Mouse (Mus musculus) limb, embryonic 13.5 days (tissue): ENCODE data around the gene Metap2. TPM values are rescaled to one million over a fixed set of nuclear protein-coding genes. Genes with fewer than 3 reads are reported as not detected.

Experiments
- ATAC-seq: fragments of 200-750 bp; cut with Nextera tagmentation; 2 replicates; pipeline ENCODE4 v1.8.0; 2017; ENCODE audit warnings: low read depth, moderate number of reproducible peaks, moderate TSS enrichment; ENCODE audit not compliant: low FRiP score
- H3K27ac ChIP-seq: fragments of 300-500 bp; sonication (generic); 2 replicates; pipeline ENCODE4 v1.5.1; 2015; ENCODE audit warnings: inconsistent platforms, mild to moderate bottlenecking, moderate library complexity
- H3K27me3 ChIP-seq: fragments of 300-500 bp; sonication (generic); 2 replicates; pipeline ENCODE4 v1.6.1; 2015; ENCODE audit warnings: mild to moderate bottlenecking, inconsistent platforms
- H3K36me3 ChIP-seq: fragments of 300-500 bp; sonication (generic); 2 replicates; pipeline ENCODE4 v1.6.1; 2015; ENCODE audit warnings: inconsistent platforms, mild to moderate bottlenecking, moderate library complexity
- H3K4me1 ChIP-seq: fragments of 300-500 bp; sonication (generic); 2 replicates; pipeline ENCODE4 v1.6.1; 2015; ENCODE audit warnings: inconsistent platforms
- H3K4me2 ChIP-seq: fragments of 300-500 bp; sonication (generic); replicated peaks from 2 replicates; pipeline ENCODE4 v1.6.1; 2015; ENCODE audit warnings: inconsistent platforms, mild to moderate bottlenecking, moderate library complexity
- H3K4me3 ChIP-seq: fragments of 300-500 bp; sonication (generic); 2 replicates; pipeline ENCODE4 v1.5.1; 2015; ENCODE audit warnings: moderate library complexity, mild to moderate bottlenecking, inconsistent platforms
- H3K9ac ChIP-seq: fragments of 300-500 bp; sonication (generic); 2 replicates; pipeline ENCODE4 v1.6.1; 2015; ENCODE audit warnings: mild to moderate bottlenecking, inconsistent platforms
- H3K9me3 ChIP-seq: fragments of 300-500 bp; sonication (generic); 2 replicates; pipeline ENCODE4 v1.6.1; 2016; ENCODE audit warnings: inconsistent platforms
- WGBS: fragments of 180-500 bp; shearing (Covaris S2); methylation state at CpG from one replicate; pipeline ENCODE4 v1.1.7; 2015; 5-methylcytosine and 5-hydroxymethylcytosine counted together
- polyA plus RNA-seq: library from polyadenylated mRNA; unstranded; fragments of >200 nt; fragmentation: Nextera tagmentation; extraction: Ambion mirVana; gene quantifications from 2 replicates; pipeline ENCODE4 v1.2.1, GENCODE M21; 2015

Gene Metap2
- polyA plus RNA-seq, 1 experiment from 2014 or later: 188 TPM

- H3K4me2 ChIP-seq: no peak overlapping the region
- WGBS: 76% methylated on average over 5 of the region's 5 CpGs
- no peak for ATAC-seq
- H3K27me3 ChIP-seq: no peaks in the 10 kb centered on the region
- no peak overlapping the region for H3K9ac ChIP-seq
- no peaks in the 10 kb centered on the region for H3K9me3 ChIP-seq
- H3K4me1 ChIP-seq: no peaks in the 10 kb centered on the region
- no peak overlapping the region for H3K27ac ChIP-seq
- no peaks in the 10 kb centered on the region for H3K36me3 ChIP-seq
- no peak overlapping the region for H3K4me3 ChIP-seq
Measured at GRCm38 (mm10) chr10:93924666-93925065, 27.8 kb upstream of the Metap2 start.

- Histone ChIP-seq H3K27ac (no peak overlapping the region), H3K4me2 (no peak overlapping the region), H3K9ac (no peak overlapping the region), H3K4me3 (no peak overlapping the region), H3K27me3 (no peaks in the 10 kb centered on the region), H3K9me3 (no peaks in the 10 kb centered on the region), H3K36me3 (no peaks in the 10 kb centered on the region), H3K4me1 (peaks cover 10% of the 10 kb centered on the region; the same call in 1 of the 2 replicates)
- WGBS: 94% methylated on average over 4 of the region's 4 CpGs
- no peak for ATAC-seq
Measured at GRCm38 (mm10) chr10:93921160-93921559, 24.3 kb upstream of the Metap2 start.

- Histone ChIP-seq H3K9ac (no peak overlapping the region), H3K4me1 (peaks cover 21% of the 10 kb centered on the region), H3K27ac (no peak overlapping the region), H3K27me3 (0 out of 2 replicates have a peak, but pooled peaks cover 7% of the 10 kb centered on the region), H3K9me3 (no peaks in the 10 kb centered on the region), H3K4me3 (no peak overlapping the region), H3K36me3 (no peaks in the 10 kb centered on the region), H3K4me2 (no peak overlapping the region)
- ATAC-seq: no peak
- 71% methylated on average over 13 of the region's 13 CpGs for WGBS
Measured at GRCm38 (mm10) chr10:93919227-93919626, 22.3 kb upstream of the Metap2 start.

- Histone ChIP-seq H3K9me3 (no peaks in the 10 kb centered on the region), H3K4me3 (no peak overlapping the region), H3K4me1 (peaks cover 21% of the 10 kb centered on the region), H3K36me3 (no peaks in the 10 kb centered on the region), H3K9ac (no peak overlapping the region), H3K4me2 (no peak overlapping the region), H3K27ac (no peak overlapping the region), H3K27me3 (0 out of 2 replicates have a peak, but pooled peaks cover 7% of the 10 kb centered on the region)
- WGBS: 41% methylated on average over 6 of the region's 6 CpGs
- no peak for ATAC-seq
Measured at GRCm38 (mm10) chr10:93918701-93919100, 21.8 kb upstream of the Metap2 start.

- Histone ChIP-seq H3K4me1 (peaks cover 21% of the 10 kb centered on the region), H3K27me3 (0 out of 2 replicates have a peak, but pooled peaks cover 7% of the 10 kb centered on the region), H3K9me3 (no peaks in the 10 kb centered on the region), H3K27ac (no peak overlapping the region), H3K9ac (no peak overlapping the region), H3K4me3 (no peak overlapping the region), H3K4me2 (no peak overlapping the region), H3K36me3 (no peaks in the 10 kb centered on the region)
- 76% methylated on average over 2 of the region's 2 CpGs for WGBS
- ATAC-seq: no peak
Measured at GRCm38 (mm10) chr10:93918087-93918486, 21.2 kb upstream of the Metap2 start.

DNA sequence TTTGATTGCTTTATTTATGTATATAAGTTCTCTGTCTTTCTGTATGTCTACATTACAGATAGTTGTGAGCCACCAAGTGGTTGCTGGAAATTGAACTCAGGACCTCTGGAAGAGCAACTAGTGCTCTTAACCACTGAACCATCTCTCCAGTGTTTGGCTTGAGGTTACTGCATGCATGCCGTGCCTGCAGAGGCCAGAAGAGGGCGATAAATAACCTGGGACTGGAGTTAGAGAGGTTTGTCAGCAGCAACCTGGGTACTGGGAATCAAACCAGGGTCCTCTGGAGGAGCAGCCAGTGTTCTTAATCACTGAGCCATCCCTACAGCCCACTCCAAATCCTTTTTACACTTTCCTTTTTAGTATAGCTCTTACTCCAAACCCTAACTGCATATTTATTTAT is 19.9 kb upstream of the Metap2 start:
- no peak overlapping the region for H3K4me2 ChIP-seq
- no peaks in the 10 kb centered on the region for H3K36me3 ChIP-seq
- H3K9me3 ChIP-seq: no peaks in the 10 kb centered on the region
- WGBS: 83% methylated on average over 2 of the region's 2 CpGs
- 0 out of 2 replicates have a peak, but pooled peaks cover 7% of the 10 kb centered on the region for H3K27me3 ChIP-seq
- H3K4me1 ChIP-seq: peaks cover 21% of the 10 kb centered on the region
- H3K9ac ChIP-seq: no peak overlapping the region
- no peak for ATAC-seq
- no peak overlapping the region for H3K27ac ChIP-seq
- H3K4me3 ChIP-seq: no peak overlapping the region

GRCm38 (mm10) chr10:93915531-93916275 is 18.8 kb upstream of the Metap2 start:
- ATAC-seq: no peak
- Histone ChIP-seq H3K9ac (no peak overlapping the region), H3K4me3 (no peak overlapping the region), H3K27me3 (0 out of 2 replicates have a peak, but pooled peaks cover 7% of the 10 kb centered on the region), H3K27ac (0 out of 2 replicates have a peak overlapping the region, but pooled peaks have one; percentile 22), H3K4me1 (peaks cover 21% of the 10 kb centered on the region), H3K4me2 (peak overlapping the region; percentile 38), H3K36me3 (no peaks in the 10 kb centered on the region), H3K9me3 (no peaks in the 10 kb centered on the region)
- WGBS: 22% methylated on average over 11 of the region's 11 CpGs

DNA sequence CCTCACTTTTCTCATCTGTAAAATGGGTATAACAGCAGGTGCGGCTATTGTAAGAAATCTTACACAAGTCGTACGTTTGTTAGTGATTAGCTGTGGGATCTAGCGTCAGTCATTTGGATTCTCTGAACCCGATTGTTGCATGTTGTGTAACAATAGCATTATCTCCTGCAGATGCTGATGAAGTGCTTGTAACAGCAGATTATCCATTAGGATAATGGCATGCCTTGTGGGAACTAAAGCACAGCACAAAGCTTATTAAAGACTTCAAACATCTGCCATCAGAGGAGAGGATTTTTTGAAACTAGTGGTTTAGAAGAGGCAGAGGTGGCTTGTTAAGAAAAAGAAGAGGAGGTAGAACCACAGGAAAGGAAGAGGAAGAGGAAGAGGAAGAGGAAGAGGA is 16.6 kb upstream of the Metap2 start:
- ATAC-seq: no peak
- Histone ChIP-seq H3K27me3 (0 out of 2 replicates have a peak, but pooled peaks cover 7% of the 10 kb centered on the region), H3K4me3 (no peak overlapping the region), H3K36me3 (no peaks in the 10 kb centered on the region), H3K9me3 (no peaks in the 10 kb centered on the region), H3K9ac (no peak overlapping the region), H3K4me2 (no peak overlapping the region), H3K27ac (no peak overlapping the region), H3K4me1 (peaks cover 12% of the 10 kb centered on the region)
- 88% methylated on average over 5 of the region's 5 CpGs for WGBS

GRCm38 (mm10) chr10:93912917-93913316 is 16.0 kb upstream of the Metap2 start:
- no peak for ATAC-seq
- Histone ChIP-seq H3K4me3 (no peak overlapping the region), H3K9me3 (no peaks in the 10 kb centered on the region), H3K36me3 (no peaks in the 10 kb centered on the region), H3K27ac (no peak overlapping the region), H3K4me1 (peaks cover 11% of the 10 kb centered on the region), H3K9ac (no peak overlapping the region), H3K4me2 (no peak overlapping the region), H3K27me3 (0 out of 2 replicates have a peak, but pooled peaks cover 7% of the 10 kb centered on the region)
- WGBS: 88% methylated on average over 1 of the region's 1 CpGs

DNA sequence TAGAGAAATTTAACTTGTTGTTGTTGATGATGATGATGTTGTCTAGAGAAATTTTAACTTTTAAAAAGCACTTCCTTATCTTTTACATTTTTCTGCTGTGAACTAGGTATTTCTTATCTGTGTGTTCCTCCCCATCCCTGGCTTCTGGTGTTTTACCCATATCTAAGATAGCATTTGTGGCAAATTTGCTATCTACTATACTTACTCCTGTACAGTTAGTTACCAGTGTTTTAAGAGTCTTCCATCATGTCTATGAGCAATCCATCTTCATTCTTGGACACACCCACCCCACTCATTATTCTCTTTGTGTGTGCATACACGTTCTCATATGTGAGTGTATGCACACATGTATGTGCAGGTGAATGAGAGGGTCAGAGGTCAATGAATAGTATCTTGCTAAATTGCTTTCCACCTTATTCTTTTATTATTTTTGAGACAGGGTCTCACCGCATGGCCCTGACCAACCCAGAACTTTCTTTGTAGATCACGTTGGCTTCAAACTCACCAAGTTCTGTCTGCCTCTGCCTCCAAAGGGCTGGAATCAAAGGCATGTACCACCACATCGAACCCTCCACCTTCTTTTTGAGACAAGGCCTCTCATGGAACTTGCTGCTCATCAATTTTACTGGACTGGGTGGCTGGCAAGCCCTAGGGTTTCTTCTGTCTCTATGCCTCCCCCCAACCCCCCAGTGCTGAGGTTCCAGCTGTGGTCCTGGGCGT is 15.4 kb upstream of the Metap2 start:
- Histone ChIP-seq H3K9ac (no peak overlapping the region), H3K27ac (no peak overlapping the region), H3K4me2 (no peak overlapping the region), H3K4me1 (peaks cover 15% of the 10 kb centered on the region), H3K9me3 (no peaks in the 10 kb centered on the region), H3K36me3 (no peaks in the 10 kb centered on the region), H3K4me3 (no peak overlapping the region), H3K27me3 (0 out of 2 replicates have a peak, but pooled peaks cover 7% of the 10 kb centered on the region)
- no peak for ATAC-seq
- WGBS: 89% methylated on average over 5 of the region's 5 CpGs

- H3K4me1 ChIP-seq: peaks cover 19% of the 10 kb centered on the region
- H3K27me3 ChIP-seq: 0 out of 2 replicates have a peak, but pooled peaks cover 7% of the 10 kb centered on the region
- ATAC-seq: no peak
- 74% methylated on average over 5 of the region's 5 CpGs for WGBS
- no peaks in the 10 kb centered on the region for H3K36me3 ChIP-seq
- H3K9ac ChIP-seq: no peak overlapping the region
- H3K4me2 ChIP-seq: no peak overlapping the region
- no peak overlapping the region for H3K27ac ChIP-seq
- no peaks in the 10 kb centered on the region for H3K9me3 ChIP-seq
- no peak overlapping the region for H3K4me3 ChIP-seq
Measured at GRCm38 (mm10) chr10:93911326-93911725, 14.4 kb upstream of the Metap2 start.

DNA sequence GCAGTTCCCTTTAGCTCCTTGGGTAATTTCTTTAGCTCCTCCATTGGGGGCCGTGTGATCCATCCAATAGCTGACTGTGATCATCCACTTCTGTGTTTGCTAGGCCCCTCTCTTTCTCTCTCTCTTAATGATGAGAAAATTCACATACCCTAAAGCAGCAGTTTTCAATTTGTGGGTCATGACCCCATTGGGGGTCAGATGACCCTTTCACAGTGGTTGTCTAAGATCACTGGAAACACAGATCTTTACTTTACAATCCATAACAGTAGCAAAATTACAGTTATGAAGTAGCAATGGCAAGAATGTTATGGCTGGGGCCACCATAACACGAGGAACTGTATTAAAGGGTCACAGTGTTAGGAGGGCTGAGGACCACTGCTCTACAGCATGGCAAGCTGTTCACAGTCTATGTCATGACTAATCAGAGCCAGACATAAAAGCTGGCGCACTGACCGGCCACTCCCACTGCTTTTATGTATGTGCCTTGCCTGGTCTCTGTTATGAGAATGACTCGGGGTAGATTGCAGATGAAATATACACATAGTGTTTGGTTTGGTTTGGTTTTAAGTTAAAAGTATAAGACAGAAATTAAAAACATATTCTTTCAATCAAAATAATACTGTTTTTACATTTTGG is 13.0 kb upstream of the Metap2 start:
- 20% methylated on average over 5 of the region's 5 CpGs for WGBS
- no peak for ATAC-seq
- H3K9ac ChIP-seq: no peak overlapping the region
- H3K27ac ChIP-seq: no peak overlapping the region
- 0 out of 2 replicates have a peak, but pooled peaks cover 6% of the 10 kb centered on the region for H3K27me3 ChIP-seq
- H3K36me3 ChIP-seq: no peaks in the 10 kb centered on the region
- peaks cover 8% of the 10 kb centered on the region for H3K4me1 ChIP-seq
- no peak overlapping the region for H3K4me3 ChIP-seq
- H3K4me2 ChIP-seq: no peak overlapping the region
- H3K9me3 ChIP-seq: no peaks in the 10 kb centered on the region
